Mouse (Mus musculus): Measurements from ENCODE around the gene 1190005I06Rik.

GRCm38 (mm10) chr8:120588908-120589771 lies 58.3 kb downstream of the 1190005I06Rik start, which contains the start of gene Gins2:
- TF ChIP-seq POLR2A (IDR thresholded peaks at IDR 0.05; ENCODE audit: insufficient read depth, low read depth, low read length): 0 out of 2 replicates have a peak, but pooled peaks have one; percentile 15
- no peak for TF ChIP-seq CTCF (IDR thresholded peaks at IDR 0.05; ENCODE audit: insufficient read depth, low read depth, low read length)

Data from olfactory bulb, adult 2 months (tissue).